Mouse (Mus musculus) liver, adult 2 months (tissue): ENCODE results near the gene Dlx3. TPM values are rescaled to one million over a fixed set of nuclear protein-coding genes. Genes with fewer than 3 reads are reported as not detected.

Experiments
- DNase-seq: peaks from one replicate; pipeline ENCODE4 v3.0.0-alpha.2; 2011; ENCODE audit warnings: low read depth, low spot score; ENCODE audit errors: extremely low read depth
- H3K27ac ChIP-seq: fragments of 200-500 bp; replicated peaks from 2 replicates; pipeline ENCODE4 v1.5.1; 2012; ENCODE audit warnings: low read depth, mild to moderate bottlenecking, control low read depth, inconsistent platforms, low read length; ENCODE audit not compliant: insufficient read depth
- H3K27me3 ChIP-seq: fragments of 200-500 bp; 2 replicates; pipeline ENCODE4 v1.6.1; 2012; ENCODE audit warnings: mild to moderate bottlenecking, moderate library complexity, low read length, inconsistent platforms; ENCODE audit not compliant: control insufficient read depth, insufficient read depth
- H3K36me3 ChIP-seq: fragments of 200-500 bp; 2 replicates; pipeline ENCODE4 v1.6.1; 2012; ENCODE audit warnings: low read length, inconsistent platforms; ENCODE audit not compliant: control insufficient read depth, insufficient read depth
- H3K4me1 ChIP-seq: fragments of 200-500 bp; 2 replicates; pipeline ENCODE4 v1.6.1; 2011; ENCODE audit warnings: low read length; ENCODE audit not compliant: control insufficient read depth, insufficient read depth
- H3K4me3 ChIP-seq: fragments of 200-500 bp; 2 replicates; pipeline ENCODE4 v1.5.1; 2011; ENCODE audit warnings: low read depth, mild to moderate bottlenecking, control low read depth, low read length, moderate library complexity; ENCODE audit not compliant: insufficient read depth
- H3K79me2 ChIP-seq: fragments of 200-500 bp; 2 replicates; pipeline ENCODE4 v1.6.1; 2012; ENCODE audit warnings: inconsistent platforms, mild to moderate bottlenecking, low read length, moderate library complexity; ENCODE audit not compliant: control insufficient read depth, insufficient read depth
- H3K9ac ChIP-seq: fragments of 200-500 bp; 2 replicates; pipeline ENCODE4 v1.6.1; 2012; ENCODE audit warnings: low read depth, mild to moderate bottlenecking, control low read depth, inconsistent platforms, low read length
- CTCF ChIP-seq: fragments of 200-500 bp; IDR thresholded peaks from 2 replicates; pipeline ENCODE4 v1.5.1; 2011; ENCODE audit warnings: low read depth, low read length, control low read depth
- POLR2A ChIP-seq: fragments of 200-500 bp; IDR thresholded peaks from 2 replicates; pipeline ENCODE4 v1.6.1; 2011; ENCODE audit warnings: low read length, control low read depth; ENCODE audit not compliant: insufficient read depth; ENCODE audit errors: extremely low read depth
- WGBS: fragments of 180-500 bp; shearing (Covaris S2); methylation state at CpG from one replicate; pipeline ENCODE4 v1.1.7; 2018; 5-methylcytosine and 5-hydroxymethylcytosine counted together
- polyA plus RNA-seq: library from polyadenylated mRNA; depleted of rRNA; stranded (reverse); fragments of >200 nt; gene quantifications from 2 replicates; pipeline ENCODE4 v1.2.3, GENCODE M21; 2012
- total RNA-seq: library from RNA; depleted of rRNA; stranded (reverse); fragments of >200 nt; gene quantifications from 2 replicates; pipeline ENCODE4 v1.2.3, GENCODE M21; 2014

Gene Dlx3
- total and polyA plus RNA-seq, 2 experiments = not detected

DNA sequence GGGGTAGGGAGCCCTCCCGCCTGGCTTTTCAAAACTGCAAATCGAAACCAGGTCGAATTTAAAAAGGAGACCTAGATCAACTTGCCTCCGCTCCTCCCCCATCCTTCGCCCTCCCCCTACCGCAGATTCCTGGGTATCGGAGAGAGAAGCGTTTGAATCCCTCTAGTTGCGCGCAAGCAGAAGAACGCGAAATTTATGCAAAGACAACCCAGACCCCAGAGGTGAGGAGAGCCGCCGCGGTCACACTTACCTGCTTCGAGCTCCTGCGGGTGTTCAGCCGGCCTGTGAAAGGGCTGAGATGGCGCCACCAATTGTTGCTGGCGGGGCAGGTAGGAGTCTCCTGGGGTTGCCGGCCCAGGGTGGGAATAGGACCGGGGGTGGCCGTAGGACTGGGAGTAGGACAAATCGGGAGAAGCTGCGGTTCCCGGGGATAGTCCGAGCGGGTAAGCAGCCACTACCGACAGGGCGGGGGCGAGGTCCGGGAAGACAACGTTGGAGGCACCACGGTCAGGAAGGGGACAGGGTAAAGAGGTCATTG, 25.1 kb downstream of the Dlx3 start:
- Histone ChIP-seq H3K79me2 (no peaks in the 10 kb centered on the region), H3K27ac (no peak overlapping the region), H3K9ac (no peak overlapping the region), H3K4me3 (peak overlapping the region; percentile 6; the same call in 1 of the 2 replicates), H3K36me3 (no peaks in the 10 kb centered on the region), H3K4me1 (peaks cover 6% of the 10 kb centered on the region), H3K27me3 (peaks cover 54% of the 10 kb centered on the region)
- peak; percentile 25 for DNase-seq
- WGBS = 2% methylated on average over 34 of the region's 34 CpGs
- no peak for TF ChIP-seq CTCF
- TF ChIP-seq POLR2A = no peak

DNA sequence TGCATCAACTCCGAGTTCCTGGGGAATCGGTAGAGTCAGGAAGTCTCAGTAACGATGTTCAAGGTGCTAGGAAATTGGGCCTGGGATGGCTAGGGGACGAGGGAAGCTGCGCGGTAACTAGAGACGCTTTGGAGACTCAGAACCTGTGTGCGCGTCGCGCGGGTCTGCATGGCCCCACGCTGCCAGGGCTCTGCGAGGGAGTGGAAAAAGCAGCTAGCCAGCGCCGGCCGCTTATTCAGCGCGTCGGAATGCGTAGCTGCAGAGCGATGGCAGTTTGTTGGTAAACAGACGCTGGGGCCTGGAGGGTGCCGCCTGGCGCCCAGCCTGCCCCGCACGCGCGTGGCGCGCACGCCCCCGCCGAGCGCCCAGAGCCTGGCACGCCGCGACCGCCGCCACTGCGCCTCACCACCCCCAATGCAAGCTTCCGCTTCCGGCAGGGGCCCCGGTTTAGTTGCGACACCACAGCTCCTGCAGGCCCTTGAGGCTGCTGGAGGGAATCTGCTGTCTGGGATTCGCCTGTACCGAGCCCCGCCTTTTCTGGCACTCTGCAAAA, 26.0 kb downstream of the Dlx3 start, which contains the start of gene Dlx4:
Gene Dlx4 (minus strand): TSS at position 413 of the 553 bp plus-strand sequence.
- H3K27ac ChIP-seq = no peak within 1 kb of the TSS
- H3K79me2 ChIP-seq = no peaks in the 10 kb centered on the region
- peak within 1 kb of the TSS; percentile 46 for H3K9ac ChIP-seq
- peaks cover 6% of the 10 kb centered on the region for H3K4me1 ChIP-seq
- no peaks in the 10 kb centered on the region for H3K36me3 ChIP-seq
- WGBS = 2% methylated on average over 48 of the region's 48 CpGs
- DNase-seq = peak; percentile 33
- no peak for TF ChIP-seq CTCF
- TF ChIP-seq POLR2A = no peak
- H3K27me3 ChIP-seq = peaks cover 60% of the 10 kb centered on the region
- peak within 1 kb of the TSS; percentile 54; the same call in 1 of the 2 replicates for H3K4me3 ChIP-seq

GRCm38 (mm10) chr11:95148754-95149153, 28.8 kb downstream of the Dlx3 start:
- WGBS = 13% methylated on average over 9 of the region's 9 CpGs
- H3K4me3 ChIP-seq = no peak overlapping the region
- H3K27me3 ChIP-seq = peaks cover 41% of the 10 kb centered on the region
- H3K36me3 ChIP-seq = no peaks in the 10 kb centered on the region
- no peaks in the 10 kb centered on the region for H3K79me2 ChIP-seq
- no peak overlapping the region for H3K27ac ChIP-seq
- no peak overlapping the region for H3K9ac ChIP-seq
- peaks cover 6% of the 10 kb centered on the region for H3K4me1 ChIP-seq
- no peak for DNase-seq
- TF ChIP-seq CTCF (no peak), POLR2A (no peak)

GRCm38 (mm10) chr11:95149462-95150268, 29.7 kb downstream of the Dlx3 start:
- H3K27me3 ChIP-seq = peaks cover 37% of the 10 kb centered on the region
- TF ChIP-seq POLR2A = no peak
- TF ChIP-seq CTCF = no peak
- H3K4me1 ChIP-seq = peaks cover 6% of the 10 kb centered on the region

GRCm38 (mm10) chr11:95150269-95151049, 30.5 kb downstream of the Dlx3 start:
- H3K4me3 ChIP-seq = no peak overlapping the region
- no peak for DNase-seq
- WGBS = 8% methylated on average over 33 of the region's 33 CpGs

More at GRCm38 (mm10) chr11:95149462-95150268, 29.7 kb downstream of the Dlx3 start:
- no peak for DNase-seq
- Histone ChIP-seq H3K36me3 (no peaks in the 10 kb centered on the region), H3K79me2 (no peaks in the 10 kb centered on the region), H3K9ac (no peak overlapping the region), H3K27ac (no peak overlapping the region), H3K4me3 (no peak overlapping the region)
- 6% methylated on average over 27 of the region's 27 CpGs for WGBS

More at GRCm38 (mm10) chr11:95150269-95151049, 30.5 kb downstream of the Dlx3 start:
- peaks cover 3% of the 10 kb centered on the region for H3K4me1 ChIP-seq
- H3K36me3 ChIP-seq = no peaks in the 10 kb centered on the region
- no peak overlapping the region for H3K27ac ChIP-seq
- TF ChIP-seq POLR2A = no peak
- no peak for TF ChIP-seq CTCF
- H3K27me3 ChIP-seq = peaks cover 32% of the 10 kb centered on the region
- no peak overlapping the region for H3K9ac ChIP-seq
- no peaks in the 10 kb centered on the region for H3K79me2 ChIP-seq
